Mouse (Mus musculus): ENCODE results near the gene Gm20379.

DNA sequence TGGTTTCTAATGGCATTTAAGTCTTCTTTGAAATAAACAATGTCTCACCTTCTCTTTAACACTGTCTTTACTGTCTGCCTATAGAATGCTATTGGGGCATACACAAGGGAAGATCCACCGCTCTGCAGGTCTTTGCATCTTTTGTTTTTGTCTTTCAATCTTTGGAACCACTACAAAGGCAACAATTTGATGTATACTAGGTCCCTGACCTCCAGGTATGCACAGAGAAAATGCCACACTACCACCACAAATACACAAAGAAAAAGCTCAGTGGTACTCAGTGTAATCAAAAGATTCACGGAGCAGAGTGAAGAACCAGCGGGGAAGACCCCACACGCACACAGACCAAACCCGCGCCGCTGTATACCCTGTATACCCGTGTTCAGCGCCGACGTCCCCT lies at the start of gene Gm20379:
- TF ChIP-seq POLR2A (IDR thresholded peaks at IDR 0.05; ENCODE audit: borderline replicate concordance, extremely low read depth, low read depth, low read length) (no peak), CTCF (IDR thresholded peaks at IDR 0.05; ENCODE audit: insufficient read depth, low read length) (no peak)
